Mouse (Mus musculus) testis, adult 2 months (tissue): Measurements from ENCODE around the gene Gm17949. TPM values are rescaled to one million over a fixed set of nuclear protein-coding genes. Genes with fewer than 3 reads are reported as not detected.
"Not testable (repeated sequence)": the region's sequence is repeated elsewhere in the genome, so short reads cannot be mapped to it uniquely, and the experiment has no call there.

Experiments
- H3K27ac ChIP-seq: fragments of 200-500 bp; 2 replicates; pipeline ENCODE4 v1.5.1; 2012; ENCODE audit warnings: low read depth, low read length; ENCODE audit not compliant: control insufficient read depth, insufficient read depth
- H3K27me3 ChIP-seq: fragments of 200-500 bp; 2 replicates; pipeline ENCODE4 v1.6.1; 2012; ENCODE audit warnings: mild to moderate bottlenecking, low read length, moderate library complexity; ENCODE audit not compliant: control insufficient read depth, insufficient read depth
- H3K36me3 ChIP-seq: fragments of 200-500 bp; 2 replicates; pipeline ENCODE4 v1.6.1; 2012; ENCODE audit warnings: mild to moderate bottlenecking, low read length; ENCODE audit not compliant: control insufficient read depth, insufficient read depth
- H3K4me1 ChIP-seq: fragments of 200-500 bp; 2 replicates; pipeline ENCODE4 v1.6.1; 2012; ENCODE audit warnings: low read length; ENCODE audit not compliant: control insufficient read depth, insufficient read depth
- H3K4me3 ChIP-seq: fragments of 200-500 bp; 2 replicates; pipeline ENCODE4 v1.5.1; 2012; ENCODE audit warnings: low read depth, mild to moderate bottlenecking, low read length, moderate library complexity, mixed read lengths; ENCODE audit not compliant: control insufficient read depth
- CTCF ChIP-seq: fragments of 200-500 bp; IDR thresholded peaks from 2 replicates; pipeline ENCODE4 v1.5.1; 2012; ENCODE audit warnings: low read depth, mild to moderate bottlenecking, inconsistent platforms, low read length, moderate library complexity; ENCODE audit not compliant: control insufficient read depth, insufficient read depth, insufficient replicate concordance
- POLR2A ChIP-seq: fragments of 200-500 bp; IDR thresholded peaks from 2 replicates; pipeline ENCODE4 v1.6.1; 2012; ENCODE audit warnings: low read depth, mild to moderate bottlenecking, inconsistent platforms, low read length, moderate library complexity; ENCODE audit not compliant: control insufficient read depth
- polyA plus RNA-seq: library from polyadenylated mRNA; depleted of rRNA; stranded (reverse); fragments of >200 nt; gene quantifications from 2 replicates; pipeline ENCODE4 v1.2.3, GENCODE M21; 2012

The Gm17949 gene
- polyA plus RNA-seq, 1 experiment, result 19.7 TPM

GRCm38 (mm10) chr17:57030931-57031660 is 19.8 kb downstream of the Gm17949 start, which contains the start of gene Khsrp:
TSS of gene Khsrp (minus strand) at chr17:57031522.
- TF ChIP-seq POLR2A (peak; percentile 53), CTCF (no peak)
- Histone ChIP-seq H3K4me1 (peaks cover 18% of the 10 kb centered on the region), H3K36me3 (peaks cover 3% of the 10 kb centered on the region; the same call in 1 of the 2 replicates), H3K27ac (peak within 1 kb of the TSS; percentile 96), H3K27me3 (no peaks in the 10 kb centered on the region), H3K4me3 (peak within 1 kb of the TSS; percentile 96)

DNA sequence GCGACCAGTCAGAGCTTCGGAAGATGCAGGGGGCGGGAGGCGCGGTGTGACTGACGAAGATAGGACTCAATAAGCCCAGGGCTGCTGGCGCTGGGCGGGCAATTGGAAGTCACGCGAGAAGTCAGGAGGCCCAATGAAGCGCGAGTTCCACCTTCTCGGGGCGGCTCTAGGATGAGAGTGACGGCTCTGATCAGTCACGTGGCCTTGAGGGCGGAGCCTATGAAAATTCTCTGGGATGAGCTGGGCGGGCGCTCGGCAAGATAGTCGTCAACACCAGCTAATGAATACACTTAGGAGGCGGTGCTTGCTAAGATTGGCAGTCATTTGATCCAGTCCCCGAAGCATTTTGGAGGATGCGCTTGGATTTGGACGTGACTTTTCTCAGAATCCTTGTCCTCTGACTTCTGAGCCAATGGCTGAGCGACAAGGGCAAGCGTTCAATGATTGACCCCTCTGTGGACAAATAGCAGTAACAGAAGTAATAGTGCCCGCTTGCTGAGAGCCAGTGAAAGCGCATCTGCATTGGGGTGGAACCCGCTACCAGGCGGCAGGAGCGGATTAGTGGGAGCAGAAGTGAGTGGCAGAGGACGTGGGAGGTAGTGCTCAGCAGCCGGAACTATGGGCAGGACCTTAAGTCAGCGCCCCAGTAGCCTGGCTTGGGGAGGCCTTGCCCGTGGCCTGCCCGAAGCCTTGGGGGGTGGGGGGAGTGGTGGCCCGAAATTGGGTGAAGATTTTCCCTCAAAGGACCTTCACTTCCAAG is 20.6 kb downstream of the Gm17949 start:
- Histone ChIP-seq H3K27me3 (no peaks in the 10 kb centered on the region), H3K36me3 (peaks cover 1% of the 10 kb centered on the region; the same call in 1 of the 2 replicates), H3K27ac (peak overlapping the region; percentile 50), H3K4me3 (peak overlapping the region; percentile 96), H3K4me1 (peaks cover 18% of the 10 kb centered on the region)
- peak; percentile 66 for TF ChIP-seq POLR2A
- TF ChIP-seq CTCF, result no peak

DNA sequence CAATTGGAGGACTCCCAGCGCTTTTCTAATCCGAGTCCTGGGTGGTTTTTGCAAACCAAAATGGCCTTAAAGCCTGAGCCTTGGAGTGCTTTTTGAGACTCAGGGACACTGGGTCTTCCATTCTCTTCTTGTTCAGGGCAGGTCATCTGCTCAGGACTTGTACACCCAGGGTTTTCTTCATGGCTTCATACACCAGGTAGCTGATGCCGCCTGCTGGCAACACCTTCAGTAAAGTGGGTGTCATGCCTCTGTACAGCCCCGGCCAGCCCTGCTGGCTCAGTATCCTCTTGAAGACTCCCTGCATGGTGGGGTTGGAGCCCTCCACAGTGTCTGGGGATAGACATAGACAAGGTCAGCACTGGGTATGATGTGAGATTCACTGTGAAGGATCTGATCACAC is 21.6 kb downstream of the Gm17949 start:
- Histone ChIP-seq H3K27ac (no peak overlapping the region), H3K27me3 (no peaks in the 10 kb centered on the region), H3K4me3 (no peak overlapping the region), H3K4me1 (peaks cover 18% of the 10 kb centered on the region), H3K36me3 (no peaks in the 10 kb centered on the region)
- TF ChIP-seq POLR2A (0 out of 2 replicates have a peak, but pooled peaks have one; percentile 11), CTCF (no peak)

- TF ChIP-seq POLR2A, result no peak
- TF ChIP-seq CTCF, result peak; percentile 56; the same call in 1 of the 2 replicates
Observed at GRCm38 (mm10) chr17:57038978-57039377, 27.7 kb downstream of the Gm17949 start.

DNA sequence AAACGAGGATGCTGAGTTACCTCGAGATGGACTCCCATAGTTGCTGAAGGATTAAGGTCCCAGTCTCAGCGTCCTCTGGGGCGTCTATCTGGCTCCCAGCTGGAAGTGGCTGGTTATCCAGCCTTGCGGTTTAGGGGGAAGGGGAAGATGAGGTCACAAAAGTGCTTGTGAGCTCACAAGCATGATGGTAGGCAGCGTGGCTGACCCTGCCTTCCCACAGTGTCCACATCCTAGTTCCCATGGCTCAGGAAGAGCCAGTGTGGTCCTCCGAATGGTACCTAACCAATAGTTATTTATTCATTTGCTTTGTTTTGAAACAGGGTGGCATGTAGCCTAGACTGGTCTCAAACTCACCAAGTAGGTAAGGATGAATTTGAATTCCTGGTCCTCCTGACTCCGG is 30.3 kb downstream of the Gm17949 start, which contains the start of gene Slc25a41:
Slc25a41 (minus strand) TSS at position 101 of the 400 bp plus-strand sequence.
- no peak for TF ChIP-seq CTCF
- TF ChIP-seq POLR2A, result peak; percentile 72; the same call in 1 of the 2 replicates
- H3K4me3 ChIP-seq, result peak within 1 kb of the TSS; percentile 87
- H3K27ac ChIP-seq, result peak within 1 kb of the TSS; percentile 34; the same call in 1 of the 2 replicates
- H3K27me3 ChIP-seq, result no peaks in the 10 kb centered on the region
- no peaks in the 10 kb centered on the region for H3K36me3 ChIP-seq
- no peaks in the 10 kb centered on the region; the same call in 1 of the 2 replicates for H3K4me1 ChIP-seq

More at GRCm38 (mm10) chr17:57038978-57039377, 27.7 kb downstream of the Gm17949 start:
- peak overlapping the region; percentile 76 for H3K4me3 ChIP-seq
- no peaks in the 10 kb centered on the region; the same call in 1 of the 2 replicates for H3K4me1 ChIP-seq
- H3K27me3 ChIP-seq, result no peaks in the 10 kb centered on the region
- H3K27ac ChIP-seq, result no peak overlapping the region
- H3K36me3 ChIP-seq, result no peaks in the 10 kb centered on the region

- no peak overlapping the region for H3K27ac ChIP-seq
- H3K4me1 ChIP-seq, result peaks cover 10% of the 10 kb centered on the region
- no peaks in the 10 kb centered on the region for H3K36me3 ChIP-seq
- H3K27me3 ChIP-seq, result no peaks in the 10 kb centered on the region
- no peak for TF ChIP-seq CTCF
- no peak for TF ChIP-seq POLR2A
- no peak overlapping the region; the same call in 1 of the 2 replicates for H3K4me3 ChIP-seq
Observed at GRCm38 (mm10) chr17:57047406-57047805, 36.1 kb downstream of the Gm17949 start.

DNA sequence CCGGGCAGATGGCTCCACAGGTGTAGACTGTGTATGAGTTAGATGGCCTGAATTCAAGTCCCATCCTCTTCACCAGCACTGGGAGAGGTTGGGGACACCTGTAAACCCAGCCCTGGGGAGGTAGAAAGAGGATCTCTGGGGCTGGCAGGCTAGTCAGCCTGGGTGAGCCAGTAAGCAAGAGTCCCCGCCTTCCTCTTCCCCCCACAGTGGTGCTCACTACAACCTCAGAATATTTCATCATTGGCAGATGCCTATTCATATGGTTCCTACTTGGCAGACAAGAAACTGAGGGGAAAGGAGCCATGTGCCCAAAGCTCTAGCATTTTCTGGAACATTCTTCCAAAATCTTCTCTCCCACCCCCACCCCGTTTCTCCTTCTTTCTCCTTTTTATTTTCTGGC is 37.5 kb downstream of the Gm17949 start:
- Histone ChIP-seq H3K4me1 (peaks cover 12% of the 10 kb centered on the region), H3K27ac (no peak overlapping the region), H3K4me3 (no peak overlapping the region), H3K27me3 (no peaks in the 10 kb centered on the region), H3K36me3 (no peaks in the 10 kb centered on the region)
- no peak for TF ChIP-seq POLR2A
- TF ChIP-seq CTCF, result no peak

DNA sequence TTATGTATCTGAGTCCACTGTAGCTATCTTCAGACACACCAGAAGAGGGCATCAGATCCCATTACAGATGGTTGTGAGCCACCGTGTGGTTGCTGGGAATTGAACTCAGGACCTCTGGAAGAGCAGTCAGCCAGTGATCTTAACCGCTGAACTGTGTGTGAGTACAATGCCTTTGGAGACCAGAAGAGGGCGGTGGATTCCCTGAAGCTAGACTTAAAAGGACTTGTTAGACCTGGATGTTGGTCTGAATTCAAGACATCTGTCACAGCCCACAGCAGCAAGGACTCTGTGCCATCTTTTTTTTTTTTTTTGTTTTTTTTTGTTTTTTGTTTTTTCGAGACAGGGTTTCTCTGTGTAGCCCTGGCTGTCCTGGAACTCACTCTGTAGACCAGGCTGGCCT is 40.4 kb downstream of the Gm17949 start:
- peaks cover 17% of the 10 kb centered on the region for H3K4me1 ChIP-seq
- not testable (repeated sequence) for H3K36me3 ChIP-seq, H3K27me3 ChIP-seq, H3K27ac ChIP-seq, H3K4me3 ChIP-seq
